Mouse (Mus musculus) limb, embryonic 14.5 days (tissue): Measurements from ENCODE around the gene Stox2. TPM values are rescaled to one million over a fixed set of nuclear protein-coding genes. Genes with fewer than 3 reads are reported as not detected.

ENCODE experiments used
- ATAC-seq: fragments of 200-750 bp; cut with Nextera tagmentation; 2 replicates; pipeline ENCODE4 v1.8.0; 2017; ENCODE audit warnings: low read depth, moderate number of reproducible peaks, moderate TSS enrichment; ENCODE audit not compliant: low FRiP score
- DNase-seq: peaks from one replicate; pipeline ENCODE4 v3.0.0-alpha.2; 2015; ENCODE audit warnings: low spot score
- H3K27ac ChIP-seq: fragments of 300-500 bp; sonication (generic); replicated peaks from 2 replicates; pipeline ENCODE4 v1.5.1; 2014; ENCODE audit warnings: low read depth, mild to moderate bottlenecking, low read length, moderate library complexity, mixed read lengths
- H3K27me3 ChIP-seq: fragments of 300-500 bp; sonication (generic); 2 replicates; pipeline ENCODE4 v1.6.1; 2014; ENCODE audit warnings: low read length, mixed read lengths; ENCODE audit not compliant: control insufficient read depth, insufficient read depth
- H3K36me3 ChIP-seq: fragments of 300-500 bp; sonication (generic); 2 replicates; pipeline ENCODE4 v1.6.1; 2014; ENCODE audit warnings: mild to moderate bottlenecking, low read length, moderate library complexity, mixed read lengths; ENCODE audit not compliant: control insufficient read depth, insufficient read depth
- H3K4me1 ChIP-seq: fragments of 300-500 bp; sonication (generic); 2 replicates; pipeline ENCODE4 v1.6.1; 2014; ENCODE audit warnings: antibody characterized with exemption, low read length, mixed read lengths; ENCODE audit not compliant: control insufficient read depth, insufficient read depth
- H3K4me2 ChIP-seq: fragments of 300-500 bp; sonication (generic); replicated peaks from 2 replicates; pipeline ENCODE4 v1.6.1; 2014; ENCODE audit warnings: low read depth, mild to moderate bottlenecking, low read length, moderate library complexity; ENCODE audit not compliant: severe bottlenecking
- H3K4me3 ChIP-seq: fragments of 300-500 bp; sonication (generic); replicated peaks from 2 replicates; pipeline ENCODE4 v1.5.1; 2014; ENCODE audit warnings: low read length
- H3K9ac ChIP-seq: fragments of 300-500 bp; sonication (generic); 2 replicates; pipeline ENCODE4 v1.6.1; 2014; ENCODE audit warnings: mild to moderate bottlenecking, low read depth, low read length, moderate library complexity; ENCODE audit not compliant: severe bottlenecking
- H3K9me3 ChIP-seq: fragments of 300-500 bp; sonication (generic); 2 replicates; pipeline ENCODE4 v1.6.1; 2016; ENCODE audit warnings: low read length; ENCODE audit not compliant: control insufficient read depth
- POLR2A ChIP-seq: fragments of 200-500 bp; IDR thresholded peaks from 2 replicates; pipeline ENCODE4 v1.8.0; 2012; ENCODE audit warnings: inconsistent platforms, mild to moderate bottlenecking, moderate library complexity, borderline replicate concordance; ENCODE audit not compliant: insufficient read depth, insufficient read length; ENCODE audit errors: extremely low read depth
- WGBS: fragments of 180-500 bp; shearing (Covaris S2); extraction: QIAGEN DNeasy Blood & Tissue Kit; methylation state at CpG from one replicate; pipeline ENCODE4 v1.1.7; 2014; 5-methylcytosine and 5-hydroxymethylcytosine counted together
- polyA plus RNA-seq, 2 experiments: library from polyadenylated mRNA; depleted of rRNA in 1 of 2; stranded (reverse) in 1 of 2; unstranded in 1 of 2; fragments of >200 nt; fragmentation: Nextera tagmentation in 1 of 2; extraction: Ambion mirVana in 1 of 2; gene quantifications; 2 replicates each; pipeline versions ENCODE4 v1.2.1 to v1.2.3; 2012 to 2014

Stox2 gene
- polyA plus RNA-seq, 2 experiments: 12.2 to 17.1 TPM

DNA sequence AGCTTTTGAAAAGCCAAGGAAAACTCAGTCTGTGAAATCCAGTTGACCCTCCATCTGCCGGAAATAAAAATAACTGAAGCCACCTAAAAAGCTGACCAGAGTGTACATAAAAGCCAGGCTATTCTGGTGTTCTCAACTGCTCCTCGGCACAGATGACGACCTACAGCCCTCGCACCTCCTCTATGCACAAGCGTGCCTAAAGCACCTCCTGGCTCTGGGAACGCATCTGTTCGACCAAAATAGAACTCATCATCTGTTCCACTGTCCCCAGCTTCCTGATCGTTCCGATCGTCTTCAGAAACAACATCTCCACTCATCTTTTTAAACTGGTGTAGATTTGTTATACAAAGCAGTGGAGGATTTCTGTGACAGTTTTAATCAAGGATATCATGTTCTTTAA is 166.3 kb downstream of the Stox2 start:
- Histone ChIP-seq H3K9ac (no peak overlapping the region), H3K27me3 (no peaks in the 10 kb centered on the region), H3K4me3 (no peak overlapping the region), H3K36me3 (no peaks in the 10 kb centered on the region), H3K4me2 (no peak overlapping the region), H3K4me1 (peaks cover 29% of the 10 kb centered on the region), H3K9me3 (no peaks in the 10 kb centered on the region), H3K27ac (no peak overlapping the region)
- no peak for TF ChIP-seq POLR2A
- ATAC-seq: no peak
- 60% methylated on average over 10 of the region's 10 CpGs for WGBS
- DNase-seq: no peak

DNA sequence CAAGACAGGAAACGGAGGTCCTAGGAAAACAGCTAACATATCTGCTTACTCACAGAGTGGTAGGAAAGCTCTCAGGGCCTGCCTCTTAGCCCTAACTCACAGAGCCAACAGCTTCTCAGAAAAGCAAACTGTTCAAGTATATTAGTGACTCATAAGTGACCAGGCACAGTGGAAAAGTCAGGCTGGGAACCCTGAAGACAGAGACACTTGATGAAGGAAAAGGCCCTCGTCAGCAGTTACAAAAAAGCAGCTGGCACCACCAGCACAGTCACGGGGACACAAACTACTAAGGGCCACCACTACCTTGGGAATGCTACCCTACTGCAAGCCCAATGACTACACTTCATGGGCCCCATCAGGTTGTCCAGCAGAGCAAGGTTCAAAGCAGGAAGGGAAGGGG is 168.0 kb downstream of the Stox2 start:
- H3K27me3 ChIP-seq: no peaks in the 10 kb centered on the region
- H3K4me1 ChIP-seq: peaks cover 14% of the 10 kb centered on the region
- DNase-seq: no peak
- TF ChIP-seq POLR2A: no peak
- no peak overlapping the region for H3K4me2 ChIP-seq
- H3K9ac ChIP-seq: no peak overlapping the region
- no peak overlapping the region for H3K4me3 ChIP-seq
- no peak overlapping the region for H3K27ac ChIP-seq
- no peaks in the 10 kb centered on the region for H3K36me3 ChIP-seq
- H3K9me3 ChIP-seq: no peaks in the 10 kb centered on the region
- no peak for ATAC-seq
- 78% methylated on average over 3 of the region's 3 CpGs for WGBS

DNA sequence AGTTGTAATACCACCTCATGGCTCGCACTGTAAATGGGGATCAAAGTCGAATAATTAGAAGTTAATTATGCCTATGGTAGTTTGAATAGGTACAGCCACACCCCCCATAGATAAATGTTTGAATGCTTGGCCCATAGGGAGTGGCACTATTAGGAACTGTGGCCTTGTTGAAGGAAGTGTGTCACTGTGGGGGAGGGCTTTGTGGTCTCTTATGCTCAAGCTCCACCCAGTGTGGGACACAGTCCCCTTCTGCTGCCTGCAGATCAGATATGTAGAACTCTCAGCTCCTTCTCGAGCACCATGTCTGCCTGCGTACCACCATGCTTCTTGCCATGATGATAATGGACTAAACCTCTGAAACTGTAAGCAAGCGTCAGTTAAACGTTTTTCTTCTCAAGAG is 177.2 kb downstream of the Stox2 start:
- no peak overlapping the region for H3K27ac ChIP-seq
- peak overlapping the region; percentile 21; the same call in 1 of the 2 replicates for H3K4me2 ChIP-seq
- peaks cover 12% of the 10 kb centered on the region for H3K4me1 ChIP-seq
- H3K9me3 ChIP-seq: no peaks in the 10 kb centered on the region
- DNase-seq: no peak
- no peaks in the 10 kb centered on the region for H3K36me3 ChIP-seq
- 86% methylated on average over 6 of the region's 6 CpGs for WGBS
- no peak overlapping the region for H3K9ac ChIP-seq
- no peak for TF ChIP-seq POLR2A
- no peak for ATAC-seq
- no peaks in the 10 kb centered on the region for H3K27me3 ChIP-seq
- H3K4me3 ChIP-seq: no peak overlapping the region

DNA sequence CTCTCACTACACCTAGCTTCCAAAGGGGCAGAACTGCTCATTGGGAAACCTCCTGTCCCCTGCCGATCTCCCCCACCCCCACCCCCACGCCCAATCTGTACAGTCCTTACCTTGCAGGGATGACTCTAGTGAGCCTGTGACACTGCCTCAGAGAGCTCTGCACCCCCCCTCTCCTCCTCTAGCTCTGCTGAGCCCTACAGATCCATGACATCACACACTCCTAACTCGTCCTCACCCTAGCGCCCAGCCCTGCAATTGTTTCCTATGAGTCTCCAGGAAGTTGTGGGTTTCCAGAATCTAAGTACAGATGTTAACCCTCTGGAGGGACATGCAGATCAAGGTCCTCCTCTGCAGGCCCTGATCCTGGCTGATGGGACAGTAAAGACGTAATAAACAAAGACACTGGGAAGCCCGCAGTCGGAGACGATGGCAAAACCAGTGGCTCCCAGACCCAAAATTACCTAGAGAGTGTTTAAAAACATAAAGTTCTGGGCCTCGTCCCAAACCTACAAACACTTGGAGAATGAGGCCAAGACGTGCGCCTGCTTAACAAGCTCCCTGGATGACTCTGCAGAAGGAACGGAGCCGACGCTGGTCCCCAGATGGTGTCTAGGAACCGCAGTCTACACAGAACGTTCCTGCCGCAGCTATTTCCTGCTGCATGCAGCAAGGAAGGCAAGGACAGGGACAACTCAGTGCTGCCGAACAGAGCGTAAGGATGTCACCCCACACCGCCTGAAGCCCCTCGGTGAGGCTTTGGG is 177.9 kb downstream of the Stox2 start:
- Histone ChIP-seq H3K4me2 (peak overlapping the region; percentile 21), H3K27ac (peak overlapping the region; percentile 49), H3K4me1 (peaks cover 18% of the 10 kb centered on the region), H3K4me3 (no peak overlapping the region), H3K9ac (0 out of 2 replicates have a peak overlapping the region, but pooled peaks have one; percentile 21), H3K36me3 (no peaks in the 10 kb centered on the region), H3K9me3 (no peaks in the 10 kb centered on the region), H3K27me3 (no peaks in the 10 kb centered on the region)
- DNase-seq: peak; percentile 76
- ATAC-seq: peak; percentile 78
- WGBS: 44% methylated on average over 21 of the region's 21 CpGs
- TF ChIP-seq POLR2A: no peak

DNA sequence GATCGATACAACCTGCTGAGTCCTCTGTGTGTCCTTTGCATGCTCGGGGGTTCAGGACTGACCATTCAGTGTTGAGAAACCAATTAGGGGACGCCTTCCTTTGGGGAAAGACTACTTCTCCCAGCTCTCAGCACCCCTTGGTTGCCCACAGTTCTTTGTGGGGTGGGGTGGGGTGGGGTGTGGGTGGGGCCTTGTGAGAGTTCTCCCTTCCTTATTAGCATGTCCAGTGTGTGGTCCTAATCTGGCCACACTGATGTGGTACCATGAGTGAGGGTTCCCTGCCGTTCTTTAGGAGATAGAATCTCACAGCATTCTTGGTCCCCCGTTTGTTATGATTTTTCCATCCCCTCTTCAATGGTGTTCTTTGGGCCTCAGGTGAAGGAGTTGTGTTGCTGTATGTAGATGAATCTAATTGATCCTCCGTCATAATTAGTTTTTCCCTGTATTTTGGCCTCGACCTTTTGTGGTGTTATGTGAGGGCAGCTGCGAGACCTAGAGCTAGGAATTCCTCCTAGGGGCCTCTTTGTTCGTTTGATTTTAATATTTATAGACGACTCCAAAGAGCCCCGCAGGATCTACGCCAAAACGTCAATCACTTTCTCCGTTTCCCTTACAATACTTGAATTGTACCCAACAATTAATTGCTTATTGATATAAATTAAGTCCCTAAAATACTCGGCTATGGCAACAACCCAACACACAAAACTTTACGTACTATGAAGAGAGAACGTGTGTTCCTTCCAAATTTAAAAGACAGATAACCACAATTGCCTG is 182.9 kb downstream of the Stox2 start:
- no peak for TF ChIP-seq POLR2A
- Histone ChIP-seq H3K4me2 (peak overlapping the region; percentile 20; the same call in 1 of the 2 replicates), H3K27me3 (no peaks in the 10 kb centered on the region), H3K4me1 (peaks cover 33% of the 10 kb centered on the region), H3K9me3 (no peaks in the 10 kb centered on the region), H3K27ac (no peak overlapping the region), H3K36me3 (no peaks in the 10 kb centered on the region), H3K9ac (no peak overlapping the region), H3K4me3 (no peak overlapping the region)
- no peak; the same call in 1 of the 2 replicates for ATAC-seq
- no peak for DNase-seq
- 59% methylated on average over 17 of the region's 17 CpGs for WGBS
